Mouse (Mus musculus) urinary bladder, postnatal 14 days (tissue): ENCODE measurements at regions not wholly inside any gene's neighbourhood (a gene's known extent, or its start where the extent isn't known, plus 50 kb on each side); places are given as distances from the start of the nearest gene placed in this dataset.

Experiments used
- DNase-seq: peaks from one replicate; pipeline ENCODE4 v3.0.0; 2021; ENCODE audit warnings: low spot score

GRCm38 (mm10) chr15:38569011-38569640 is 1143.8 kb downstream of the 4930447A16Rik start:
- DNase-seq, result peak; percentile 31

GRCm38 (mm10) chr15:38570144-38570543 is 1144.8 kb downstream of the 4930447A16Rik start:
- DNase-seq, result peak; percentile 19

DNA sequence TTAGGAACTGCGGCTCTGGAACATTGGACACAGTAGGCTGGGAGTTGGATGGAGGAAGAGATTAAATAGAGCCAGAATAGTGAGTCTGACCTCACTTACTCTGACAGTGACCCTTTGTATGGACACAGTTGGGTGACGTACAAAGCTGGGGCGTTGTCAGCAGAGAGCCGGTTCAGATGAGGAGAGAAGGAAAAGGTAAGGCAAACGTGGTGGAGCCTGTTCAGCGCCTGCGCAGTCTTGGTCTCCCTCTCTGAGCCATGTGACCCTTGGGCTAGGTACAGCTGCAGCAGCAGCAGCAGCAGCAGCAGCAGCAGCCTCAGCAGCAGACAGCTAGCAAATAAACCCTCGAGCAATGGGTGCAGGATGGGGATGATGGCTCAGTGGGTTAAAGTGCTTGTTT is 1145.4 kb downstream of the 4930447A16Rik start:
- peak; percentile 42 for DNase-seq

GRCm38 (mm10) chr15:38572652-38573051 is 1147.3 kb downstream of the 4930447A16Rik start:
- DNase-seq, result no peak

DNA sequence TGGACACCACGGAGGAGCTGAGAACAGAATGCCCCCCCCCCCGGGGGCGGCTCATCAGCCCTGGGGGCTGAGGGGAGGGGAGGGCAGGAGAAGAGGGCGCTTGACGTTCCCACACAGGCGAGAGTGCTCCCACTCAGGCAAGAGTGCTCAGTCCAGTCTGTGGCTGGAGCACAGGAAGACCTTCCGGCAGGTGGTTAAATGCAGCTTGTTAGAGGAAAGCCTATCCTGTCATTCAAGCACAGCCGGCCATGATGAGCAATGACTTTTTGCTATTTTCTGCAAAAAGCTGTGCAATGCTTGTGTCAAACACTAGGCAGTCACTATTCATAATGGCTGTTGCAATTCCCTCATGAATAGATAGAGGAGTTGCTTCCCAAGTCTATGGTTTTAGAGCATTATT is 1149.1 kb downstream of the 4930447A16Rik start:
- DNase-seq, result no peak

DNA sequence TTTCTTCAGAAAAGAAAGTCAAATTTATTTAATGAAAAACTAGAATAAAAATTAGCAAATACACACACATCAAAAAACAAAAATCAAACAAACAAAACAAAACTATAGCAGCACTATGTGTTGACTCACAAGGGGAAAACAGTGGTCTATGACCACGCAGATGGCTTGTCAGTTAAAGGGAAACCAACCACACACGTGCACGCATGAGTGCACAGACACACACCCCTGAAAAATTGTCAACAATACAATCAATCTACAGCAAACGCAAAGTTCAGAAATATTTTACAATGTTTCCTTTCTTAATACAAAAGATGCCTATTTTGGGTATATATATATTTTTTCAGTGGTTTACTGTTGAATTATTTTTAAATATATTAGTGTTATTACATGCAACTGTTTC is 1149.9 kb downstream of the 4930447A16Rik start:
- no peak for DNase-seq

GRCm38 (mm10) chr15:38577691-38578090 is 1152.3 kb downstream of the 4930447A16Rik start:
- DNase-seq, result no peak

- DNase-seq, result no peak
These were observed 1154.1 kb downstream of the 4930447A16Rik start for GRCm38 (mm10) chr15:38579481-38579880.

GRCm38 (mm10) chr15:38583500-38583899 is 1158.1 kb downstream of the 4930447A16Rik start:
- DNase-seq, result no peak

GRCm38 (mm10) chr15:38584425-38584824 is 1159.1 kb downstream of the 4930447A16Rik start:
- DNase-seq, result no peak

GRCm38 (mm10) chr15:38585610-38586009 is 1160.3 kb downstream of the 4930447A16Rik start:
- DNase-seq, result peak; percentile 13

- no peak for DNase-seq
These were observed 1161.2 kb downstream of the 4930447A16Rik start for GRCm38 (mm10) chr15:38586594-38586993.

DNA sequence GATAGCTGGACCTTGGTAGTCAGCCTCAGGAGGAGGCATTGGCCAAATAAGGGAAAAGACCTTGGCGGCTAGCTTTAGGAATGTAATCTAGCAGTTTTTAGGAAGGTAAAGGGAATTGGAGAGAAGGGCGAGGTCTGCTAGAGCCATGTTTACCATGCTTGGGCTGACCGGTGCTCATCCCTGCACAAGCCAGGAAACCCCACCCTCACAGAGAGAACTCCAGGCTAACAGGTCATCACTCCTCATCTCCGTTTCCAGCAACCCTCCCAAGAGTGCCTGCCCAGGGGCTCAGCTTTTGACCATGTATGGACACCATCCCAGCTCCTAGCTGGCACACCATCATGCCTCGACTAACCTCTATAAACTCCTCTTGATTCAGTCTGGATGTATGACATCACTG is 1162.9 kb downstream of the 4930447A16Rik start:
- DNase-seq, result no peak

- no peak for DNase-seq
These were observed 1163.7 kb downstream of the 4930447A16Rik start for GRCm38 (mm10) chr15:38589010-38589409.

GRCm38 (mm10) chr15:38589675-38590074 is 1164.3 kb downstream of the 4930447A16Rik start:
- DNase-seq, result no peak

- DNase-seq, result no peak
These were observed 1168.7 kb downstream of the 4930447A16Rik start for GRCm38 (mm10) chr15:38594095-38594494.

DNA sequence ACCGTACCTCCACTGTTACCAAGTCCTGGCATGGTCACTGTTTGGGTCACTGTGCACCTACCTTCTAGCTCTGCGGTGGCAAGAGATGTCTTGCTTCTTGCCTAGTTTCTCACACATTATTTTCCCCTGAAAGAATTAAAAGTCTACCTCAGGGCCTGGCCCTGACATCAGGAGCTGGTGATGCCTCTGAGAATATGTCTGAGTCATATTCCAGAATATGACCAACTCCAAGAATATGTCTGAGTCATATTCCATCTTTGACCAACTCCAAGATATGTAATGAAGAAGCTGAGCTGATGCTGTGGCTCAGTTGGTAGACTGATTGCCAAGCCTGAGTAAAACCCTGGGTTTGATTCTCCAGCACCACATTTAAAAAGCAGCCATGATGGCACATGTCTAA is 1169.4 kb downstream of the 4930447A16Rik start:
- DNase-seq, result no peak

GRCm38 (mm10) chr15:38595820-38596219 is 1170.5 kb downstream of the 4930447A16Rik start:
- no peak for DNase-seq

DNA sequence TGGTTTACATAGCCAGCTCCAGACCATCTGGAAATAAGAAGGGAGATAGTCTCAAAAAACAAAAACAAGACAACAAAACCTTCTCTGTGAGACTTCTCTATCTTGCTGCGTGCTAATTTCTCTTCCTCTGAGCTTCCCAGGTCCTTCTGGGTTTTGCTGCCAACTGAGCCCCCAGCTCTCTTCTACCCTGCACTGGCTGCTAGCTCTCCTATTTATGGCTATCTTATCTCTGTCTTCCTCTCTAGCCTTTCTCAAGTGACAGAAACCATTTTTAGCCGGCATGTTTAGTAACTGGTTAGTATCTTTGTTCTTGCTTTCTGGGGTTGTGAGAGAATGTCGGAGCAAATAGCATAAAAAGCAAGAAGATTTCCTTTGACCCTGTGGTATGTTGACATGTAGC is 1172.1 kb downstream of the 4930447A16Rik start:
- no peak for DNase-seq

- no peak for DNase-seq
These were observed 1176.1 kb downstream of the 4930447A16Rik start for GRCm38 (mm10) chr15:38601436-38601835.

DNA sequence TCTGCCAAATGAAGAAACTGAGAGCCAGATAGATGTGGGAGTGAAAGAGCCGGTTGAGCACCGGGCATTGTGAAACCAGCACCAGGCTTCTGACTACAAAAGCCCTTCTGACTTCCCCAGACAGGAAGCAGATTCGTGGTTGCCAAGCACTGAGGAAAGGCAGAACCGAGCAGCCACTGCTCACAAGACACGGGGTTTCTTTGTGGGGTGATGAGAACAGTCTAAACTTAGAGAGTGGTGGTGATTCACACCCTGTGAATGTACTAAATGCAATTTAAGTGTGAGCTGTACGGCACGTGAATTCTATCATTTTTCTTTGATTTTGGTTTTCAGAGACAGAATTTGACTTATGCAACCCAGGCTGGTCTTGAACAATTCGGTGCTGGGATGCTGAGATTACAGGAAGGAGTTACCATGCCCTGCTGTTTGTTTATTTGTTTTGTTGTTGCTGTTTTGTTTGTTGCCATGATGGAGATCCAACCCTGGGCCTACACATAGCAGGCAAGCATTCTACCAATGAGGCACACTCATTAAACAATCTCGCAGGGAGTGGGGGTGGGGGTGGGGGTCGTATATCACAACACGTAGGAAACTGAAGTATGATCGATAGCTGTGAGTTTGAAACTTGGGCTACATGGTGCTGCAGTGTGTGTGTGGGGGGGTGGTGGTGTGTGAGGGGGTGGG is 1177.0 kb downstream of the 4930447A16Rik start:
- peak; percentile 20 for DNase-seq

DNA sequence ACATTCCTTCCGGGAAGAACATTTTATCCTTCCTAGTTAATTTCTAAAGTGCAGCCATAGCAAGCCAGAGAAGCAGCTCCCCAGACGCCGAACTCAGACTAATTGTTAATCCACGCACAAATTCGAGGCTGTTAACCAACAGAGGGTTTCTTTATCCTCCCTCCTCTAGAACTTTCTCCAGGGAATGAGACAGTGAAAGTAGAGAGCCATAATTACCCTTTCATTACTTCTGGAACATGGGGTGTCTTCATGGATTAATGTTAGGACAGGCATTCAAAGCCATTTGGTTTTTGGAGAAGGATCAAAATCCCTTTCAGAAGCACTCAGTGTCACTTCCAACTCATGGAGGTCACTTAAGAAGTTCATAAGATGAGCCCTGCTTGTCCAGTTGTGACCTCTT is 1178.6 kb downstream of the 4930447A16Rik start:
- DNase-seq, result no peak

- peak; percentile 33 for DNase-seq
These were observed 1182.0 kb downstream of the 4930447A16Rik start for GRCm38 (mm10) chr15:38607368-38607767.
